Mouse (Mus musculus): Measurements from ENCODE around the gene Tagln3. TPM values are rescaled to one million over a fixed set of nuclear protein-coding genes. Genes with fewer than 3 reads are reported as not detected.

Tagln3 gene
- polyA plus RNA-seq, 1 experiment = not detected

GRCm38 (mm10) chr16:45758726-45759269, 34.4 kb upstream of the Tagln3 start:
- H3K4me3 ChIP-seq (ENCODE audit: insufficient read depth, low read depth, low read length) = no peak overlapping the region
- no peak overlapping the region for H3K27ac ChIP-seq (ENCODE audit: insufficient read depth, low read depth, low read length)
- H3K4me1 ChIP-seq (ENCODE audit: control insufficient read depth, insufficient read depth, low read length) = no peaks in the 10 kb centered on the region
- TF ChIP-seq POLR2A (IDR thresholded peaks at IDR 0.05; ENCODE audit: insufficient read depth, low read depth, low read length) = no peak
- TF ChIP-seq CTCF (IDR thresholded peaks at IDR 0.05; ENCODE audit: insufficient read depth, low read depth, low read length) = no peak
- 84% methylated on average over 9 of the region's 9 CpGs for WGBS

- TF ChIP-seq CTCF (IDR thresholded peaks at IDR 0.05; ENCODE audit: insufficient read depth, low read depth, low read length) (no peak), POLR2A (IDR thresholded peaks at IDR 0.05; ENCODE audit: insufficient read depth, low read depth, low read length) (no peak)
- Histone ChIP-seq H3K4me3 (ENCODE audit: insufficient read depth, low read depth, low read length) (no peak overlapping the region), H3K27ac (ENCODE audit: insufficient read depth, low read depth, low read length) (no peak overlapping the region), H3K4me1 (ENCODE audit: control insufficient read depth, insufficient read depth, low read length) (no peaks in the 10 kb centered on the region)
- 77% methylated on average over 12 of the region's 12 CpGs for WGBS
These were observed 33.1 kb upstream of the Tagln3 start for GRCm38 (mm10) chr16:45757421-45758078.

GRCm38 (mm10) chr16:45756855-45757254, 32.4 kb upstream of the Tagln3 start:
- H3K27ac ChIP-seq (ENCODE audit: insufficient read depth, low read depth, low read length) = no peak overlapping the region
- no peak overlapping the region for H3K4me3 ChIP-seq (ENCODE audit: insufficient read depth, low read depth, low read length)
- WGBS = 9% methylated on average over 9 of the region's 9 CpGs
- no peaks in the 10 kb centered on the region for H3K4me1 ChIP-seq (ENCODE audit: control insufficient read depth, insufficient read depth, low read length)
- no peak for TF ChIP-seq CTCF (IDR thresholded peaks at IDR 0.05; ENCODE audit: insufficient read depth, low read depth, low read length)
- no peak for TF ChIP-seq POLR2A (IDR thresholded peaks at IDR 0.05; ENCODE audit: insufficient read depth, low read depth, low read length)

- Histone ChIP-seq H3K4me3 (ENCODE audit: insufficient read depth, low read depth, low read length) (no peak overlapping the region), H3K27ac (ENCODE audit: insufficient read depth, low read depth, low read length) (no peak overlapping the region), H3K4me1 (ENCODE audit: control insufficient read depth, insufficient read depth, low read length) (peaks cover 5% of the 10 kb centered on the region; the same call in 1 of the 2 replicates)
- WGBS = 71% methylated on average over 4 of the region's 4 CpGs
- no peak for TF ChIP-seq POLR2A (IDR thresholded peaks at IDR 0.05; ENCODE audit: insufficient read depth, low read depth, low read length)
- TF ChIP-seq CTCF (IDR thresholded peaks at IDR 0.05; ENCODE audit: insufficient read depth, low read depth, low read length) = no peak
These were observed 19.3 kb upstream of the Tagln3 start for GRCm38 (mm10) chr16:45743591-45744144.

GRCm38 (mm10) chr16:45742615-45743476, 18.4 kb upstream of the Tagln3 start, which contains the start of gene Abhd10:
TSS of gene Abhd10 (minus strand) at chr16:45742955.
- no peak for TF ChIP-seq CTCF (IDR thresholded peaks at IDR 0.05; ENCODE audit: insufficient read depth, low read depth, low read length)
- TF ChIP-seq POLR2A (IDR thresholded peaks at IDR 0.05; ENCODE audit: insufficient read depth, low read depth, low read length) = peak; percentile 81
- Histone ChIP-seq H3K27ac (ENCODE audit: insufficient read depth, low read depth, low read length) (peak within 1 kb of the TSS; percentile 98), H3K4me3 (ENCODE audit: insufficient read depth, low read depth, low read length) (peak within 1 kb of the TSS; percentile 98), H3K4me1 (ENCODE audit: control insufficient read depth, insufficient read depth, low read length) (peaks cover 5% of the 10 kb centered on the region; the same call in 1 of the 2 replicates)
- under 1% methylated on average over 51 of the region's 51 CpGs for WGBS

- WGBS = 87% methylated on average over 8 of the region's 8 CpGs
- no peak overlapping the region for H3K27ac ChIP-seq (ENCODE audit: insufficient read depth, low read depth, low read length)
These were observed 13.5 kb upstream of the Tagln3 start for GRCm38 (mm10) chr16:45737880-45738279.

GRCm38 (mm10) chr16:45736724-45737123, 12.3 kb upstream of the Tagln3 start:
- TF ChIP-seq CTCF (IDR thresholded peaks at IDR 0.05; ENCODE audit: insufficient read depth, low read depth, low read length) = no peak
- no peak for TF ChIP-seq POLR2A (IDR thresholded peaks at IDR 0.05; ENCODE audit: insufficient read depth, low read depth, low read length)
- no peak overlapping the region for H3K4me3 ChIP-seq (ENCODE audit: insufficient read depth, low read depth, low read length)
- peaks cover 3% of the 10 kb centered on the region; the same call in 1 of the 2 replicates for H3K4me1 ChIP-seq (ENCODE audit: control insufficient read depth, insufficient read depth, low read length)
- 96% methylated on average over 3 of the region's 3 CpGs for WGBS
- no peak overlapping the region for H3K27ac ChIP-seq (ENCODE audit: insufficient read depth, low read depth, low read length)

More at GRCm38 (mm10) chr16:45737880-45738279, 13.5 kb upstream of the Tagln3 start:
- Histone ChIP-seq H3K4me3 (ENCODE audit: insufficient read depth, low read depth, low read length) (no peak overlapping the region), H3K4me1 (ENCODE audit: control insufficient read depth, insufficient read depth, low read length) (peaks cover 3% of the 10 kb centered on the region; the same call in 1 of the 2 replicates)
- TF ChIP-seq CTCF (IDR thresholded peaks at IDR 0.05; ENCODE audit: insufficient read depth, low read depth, low read length) = no peak
- TF ChIP-seq POLR2A (IDR thresholded peaks at IDR 0.05; ENCODE audit: insufficient read depth, low read depth, low read length) = no peak

GRCm38 (mm10) chr16:45729163-45729562, 4.8 kb upstream of the Tagln3 start:
- WGBS = 77% methylated on average over 5 of the region's 5 CpGs
- TF ChIP-seq POLR2A (IDR thresholded peaks at IDR 0.05; ENCODE audit: insufficient read depth, low read depth, low read length) = no peak
- TF ChIP-seq CTCF (IDR thresholded peaks at IDR 0.05; ENCODE audit: insufficient read depth, low read depth, low read length) = no peak
- Histone ChIP-seq H3K27ac (ENCODE audit: insufficient read depth, low read depth, low read length) (no peak overlapping the region), H3K4me3 (ENCODE audit: insufficient read depth, low read depth, low read length) (no peak overlapping the region), H3K4me1 (ENCODE audit: control insufficient read depth, insufficient read depth, low read length) (peaks cover 3% of the 10 kb centered on the region)
